Mouse (Mus musculus) olfactory bulb, adult 2 months (tissue): ENCODE measurements around the gene Ceacam2.
"Not testable (repeated sequence)": the region's sequence is repeated elsewhere in the genome, so short reads cannot be mapped to it uniquely, and the experiment has no call there.

Experiments used
- CTCF ChIP-seq: fragments of 200-500 bp; IDR thresholded peaks from 2 replicates; pipeline ENCODE4 v1.5.1; 2012; ENCODE audit warnings: low read depth, mild to moderate bottlenecking, low read length, moderate library complexity; ENCODE audit not compliant: insufficient read depth
- POLR2A ChIP-seq: fragments of 200-500 bp; IDR thresholded peaks from 2 replicates; pipeline ENCODE4 v1.6.1; 2012; ENCODE audit warnings: mild to moderate bottlenecking, low read depth, low read length, moderate library complexity; ENCODE audit not compliant: insufficient read depth

DNA sequence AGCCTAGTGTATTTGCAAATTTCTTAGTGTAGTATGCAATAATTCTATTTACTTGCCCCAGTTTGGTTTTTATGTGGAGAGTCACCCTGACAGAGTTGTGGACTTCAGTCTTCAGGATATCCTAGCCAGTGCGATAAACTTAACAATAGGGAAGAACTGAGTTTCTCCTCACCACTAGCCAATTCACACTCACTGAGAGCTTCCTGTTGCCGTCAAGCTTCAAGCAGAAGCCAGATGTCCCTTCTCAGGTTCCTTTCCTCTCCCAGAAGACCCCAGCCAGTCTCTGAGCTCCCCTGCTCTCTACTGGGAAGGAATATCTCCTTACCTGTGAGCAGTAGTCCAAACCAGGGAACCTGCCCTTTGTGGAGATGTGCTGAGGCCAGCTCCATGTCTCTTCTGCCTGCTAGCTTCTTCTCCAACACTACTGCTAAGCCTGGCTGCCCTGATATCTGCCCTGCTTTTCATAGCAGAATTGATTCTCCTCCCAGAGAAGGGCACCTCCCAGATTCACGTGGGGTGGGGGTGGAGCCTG lies at the start of gene Ceacam2:
- not testable (repeated sequence) for TF ChIP-seq CTCF, POLR2A
